Mouse (Mus musculus) adrenal gland, postnatal 25 days (tissue): Measurements from ENCODE around the gene Kctd19. TPM values are rescaled to one million over a fixed set of nuclear protein-coding genes. Genes with fewer than 3 reads are reported as not detected.
A peak's percentile ranks its signal among the peaks of the same experiment; 100 is the strongest.

Experiments
- DNase-seq: peaks from one replicate; pipeline ENCODE4 v3.0.0; 2021; ENCODE audit warnings: mixed read lengths
- total RNA-seq: library from RNA; stranded (reverse); gene quantifications from 2 replicates; pipeline ENCODE4 v1.2.3, GENCODE M21; 2021

Kctd19 gene
- total RNA-seq, 1 experiment from 2014 or later, result not detected

DNA sequence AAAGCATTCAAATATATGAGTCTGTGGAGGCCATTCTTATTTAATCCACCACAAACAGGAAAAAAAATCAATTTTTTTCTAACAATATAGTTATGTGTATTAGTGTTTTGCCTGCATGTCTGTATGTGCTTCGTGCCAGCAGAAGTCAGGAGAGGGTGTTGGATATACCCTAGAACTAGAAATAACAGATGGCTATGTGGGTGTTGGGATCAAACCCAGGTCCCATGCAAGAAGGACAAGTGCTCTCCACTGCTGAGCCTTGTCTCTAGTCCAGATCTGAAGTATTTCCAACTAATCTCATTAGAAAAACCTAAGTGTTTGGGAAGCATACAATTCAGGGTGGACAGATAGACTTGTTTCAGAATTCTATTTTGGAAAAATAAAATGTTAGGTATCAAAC is 8.7 kb upstream of the Kctd19 start:
- DNase-seq, result no peak

DNA sequence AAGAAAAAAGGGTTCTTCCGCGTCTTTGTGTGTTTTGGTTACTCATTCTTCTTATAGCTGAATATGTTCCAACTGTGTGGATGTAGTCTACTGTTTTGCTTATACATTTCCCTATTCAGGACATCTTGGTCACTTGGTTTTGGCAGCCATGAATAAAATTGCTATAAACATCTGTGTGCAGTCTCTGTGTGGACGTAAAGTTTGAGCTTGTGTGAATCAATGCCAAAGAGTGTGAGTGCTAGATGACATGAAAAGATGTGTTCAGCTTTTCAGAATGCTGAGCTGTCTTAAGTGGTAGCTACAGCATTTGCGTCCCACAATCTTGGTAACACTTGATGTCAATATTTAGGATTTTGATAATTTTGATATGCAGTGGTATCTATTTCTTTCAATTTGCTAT is 6.5 kb upstream of the Kctd19 start:
- DNase-seq, result no peak

DNA sequence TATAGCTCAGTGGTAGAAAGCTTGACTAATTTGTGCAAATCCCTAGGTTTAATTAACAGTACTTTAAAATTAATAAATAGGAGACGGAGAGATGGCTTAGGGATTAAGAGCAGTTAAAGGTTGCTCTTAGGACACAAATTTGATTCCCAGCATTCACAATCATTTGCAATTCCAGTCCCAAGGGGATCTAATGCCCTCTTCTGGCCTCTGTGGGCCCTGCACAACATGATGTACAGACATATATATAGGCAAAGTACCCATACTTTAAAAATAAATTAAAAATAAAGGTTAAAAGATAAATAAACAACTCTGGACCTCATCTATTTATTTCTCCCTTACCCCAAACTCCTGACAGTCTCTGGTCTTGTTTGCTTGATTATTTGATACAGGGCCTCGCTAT is 5.7 kb upstream of the Kctd19 start:
- no peak for DNase-seq

DNA sequence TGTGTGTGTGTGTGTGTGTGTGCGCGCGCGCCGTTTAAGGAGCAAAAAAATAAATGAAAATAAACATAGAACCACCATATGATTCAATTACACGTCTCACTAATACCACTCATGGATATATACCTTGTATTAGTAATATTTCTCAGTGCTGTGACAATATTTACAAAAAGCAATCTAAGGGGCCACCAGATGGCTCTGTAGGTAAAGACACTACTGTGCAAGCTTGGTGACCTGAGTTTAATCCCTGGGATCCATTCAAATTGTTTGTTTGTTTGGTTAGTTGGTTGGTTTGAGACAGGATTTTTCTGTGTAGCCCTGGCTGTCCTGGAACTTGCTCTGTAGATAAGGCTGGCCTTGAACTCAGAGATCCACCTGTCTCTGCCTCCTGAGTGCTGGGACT is 3.4 kb downstream of the Kctd19 start:
- no peak for DNase-seq

DNA sequence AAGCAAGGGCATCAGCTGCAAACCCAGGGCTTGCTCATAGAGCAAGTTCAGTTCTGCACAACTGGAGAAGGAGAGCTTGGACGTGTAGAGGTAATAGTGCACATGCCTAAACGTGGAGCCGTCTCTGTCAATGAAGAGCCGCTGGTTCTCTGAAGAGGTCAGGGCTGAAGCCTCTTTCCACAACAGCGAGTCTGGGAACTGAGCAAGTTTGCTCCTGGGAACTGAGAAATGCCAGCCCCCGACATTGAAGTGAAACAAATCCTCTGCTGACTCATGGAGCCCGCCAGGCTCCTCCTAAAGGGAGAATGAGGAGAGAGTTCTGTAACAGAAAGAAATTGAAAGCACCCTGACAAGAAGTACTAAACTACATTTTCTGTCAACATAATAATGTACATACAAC is 5.0 kb downstream of the Kctd19 start:
- DNase-seq, result peak; percentile 24

DNA sequence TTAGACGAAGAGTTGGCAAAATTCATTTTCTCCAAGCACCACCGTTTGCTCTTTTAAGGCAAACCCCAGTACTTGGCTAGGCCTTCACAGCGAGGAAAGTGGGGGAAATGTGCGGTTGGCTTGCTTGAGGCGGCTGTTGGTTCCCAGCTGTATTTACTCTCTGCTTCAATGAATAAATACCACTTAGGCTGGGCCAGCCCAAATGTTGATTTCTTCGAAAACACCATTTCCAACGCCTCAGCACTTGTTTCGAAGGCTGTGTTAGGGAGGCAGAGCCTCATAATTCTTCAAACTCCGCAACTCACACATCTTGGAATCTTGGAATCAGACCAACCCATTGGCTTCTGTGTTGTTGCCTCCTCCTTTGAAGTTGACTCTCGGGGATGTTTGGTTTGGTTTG is 6.9 kb downstream of the Kctd19 start:
- DNase-seq, result no peak

DNA sequence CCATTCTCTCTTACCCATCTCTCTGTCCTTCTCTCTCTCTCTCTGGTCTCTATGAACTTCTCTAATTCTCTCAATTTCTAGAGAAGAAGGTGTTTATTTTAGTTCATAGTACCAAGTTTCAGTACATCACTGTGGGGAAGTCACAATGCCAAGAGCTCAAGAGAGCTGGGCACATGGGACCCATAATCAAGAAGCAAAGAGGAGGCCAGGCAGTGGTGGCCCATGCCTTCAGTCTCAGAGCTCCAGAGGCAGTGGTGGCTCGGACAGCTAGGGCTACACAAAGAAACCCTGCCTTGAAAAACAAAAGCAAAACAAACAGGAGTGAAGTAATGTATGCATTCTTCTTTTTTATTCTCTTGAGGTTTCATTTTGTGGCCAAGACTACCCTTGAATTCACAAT is 8.8 kb downstream of the Kctd19 start:
- DNase-seq, result no peak

DNA sequence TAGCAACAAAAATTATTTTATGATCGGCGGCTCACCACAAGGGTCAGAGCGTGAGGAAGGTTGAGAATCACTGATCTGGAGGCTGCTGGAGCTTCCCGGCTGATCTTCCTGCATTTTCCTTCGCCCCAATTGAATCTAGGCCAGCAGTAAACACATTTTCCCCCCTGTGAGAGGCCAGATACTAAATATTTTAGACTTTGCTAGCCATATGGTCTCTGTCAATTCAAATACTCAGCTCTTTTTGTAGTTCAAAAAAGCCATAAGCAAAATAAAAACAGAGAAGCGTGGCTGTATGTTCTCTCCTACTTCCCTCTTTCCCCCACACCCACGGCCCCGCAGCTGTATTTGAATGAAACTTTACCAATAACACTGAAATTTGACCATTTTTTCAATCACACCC is 9.8 kb downstream of the Kctd19 start:
- DNase-seq, result no peak

DNA sequence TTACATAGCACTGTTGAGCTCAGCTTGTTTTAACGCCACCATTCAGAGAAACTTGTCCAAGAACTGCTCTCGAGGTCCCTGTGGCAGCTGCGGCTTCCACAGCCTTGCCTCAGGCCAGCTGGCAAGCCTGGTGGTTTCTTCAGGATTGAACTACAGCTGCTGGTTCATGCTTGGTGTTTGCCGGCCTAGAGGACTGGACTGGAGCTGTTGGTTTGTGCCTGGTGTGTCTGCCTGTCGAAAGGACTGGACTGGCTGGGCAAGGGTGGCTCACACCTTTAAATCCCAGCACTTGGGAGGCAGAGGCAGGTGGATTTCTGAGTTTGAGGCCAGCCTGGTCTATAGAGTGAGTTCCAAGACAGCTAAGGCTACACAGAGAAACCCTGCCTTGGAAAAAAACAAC is 13.3 kb downstream of the Kctd19 start:
- DNase-seq, result no peak

DNA sequence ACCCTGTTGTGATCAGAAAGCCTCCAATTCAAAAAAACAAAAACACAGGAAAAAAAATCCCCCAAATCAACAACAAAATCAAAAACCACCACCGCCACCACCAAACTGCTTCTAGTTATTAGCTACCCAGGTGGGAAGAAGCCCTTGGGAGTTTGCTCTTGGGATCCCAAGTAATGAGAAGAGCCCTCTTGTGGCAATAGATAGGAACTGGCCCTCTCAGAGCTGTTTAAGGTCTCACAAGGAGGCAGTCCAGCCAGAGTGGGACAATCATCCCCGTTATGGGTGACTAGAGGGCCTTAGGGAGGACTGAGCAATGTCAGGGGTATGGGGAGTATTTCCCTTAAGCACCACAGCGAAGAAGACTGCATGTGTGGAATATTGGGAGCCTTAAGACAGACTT is 15.6 kb downstream of the Kctd19 start:
- DNase-seq, result no peak

DNA sequence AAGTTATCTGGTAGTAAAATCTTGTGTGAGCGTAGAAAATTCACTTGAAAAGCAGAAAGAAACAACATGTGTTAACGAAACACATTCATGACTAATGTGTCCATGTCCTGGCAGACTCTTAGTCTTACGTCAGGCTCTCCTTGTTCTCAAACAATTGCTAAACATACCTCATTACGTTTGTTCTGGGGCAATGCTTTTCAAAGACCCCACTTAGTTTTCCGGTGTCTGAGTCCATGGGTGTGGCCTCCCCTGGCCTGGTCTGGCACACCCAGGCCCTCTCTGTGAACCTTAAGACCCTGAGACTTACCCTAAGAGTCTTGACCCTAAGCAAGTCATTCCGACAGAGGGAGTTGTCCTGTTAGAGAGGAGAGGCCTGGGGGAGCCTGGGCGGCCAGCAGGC is 19.4 kb downstream of the Kctd19 start:
- no peak for DNase-seq

DNA sequence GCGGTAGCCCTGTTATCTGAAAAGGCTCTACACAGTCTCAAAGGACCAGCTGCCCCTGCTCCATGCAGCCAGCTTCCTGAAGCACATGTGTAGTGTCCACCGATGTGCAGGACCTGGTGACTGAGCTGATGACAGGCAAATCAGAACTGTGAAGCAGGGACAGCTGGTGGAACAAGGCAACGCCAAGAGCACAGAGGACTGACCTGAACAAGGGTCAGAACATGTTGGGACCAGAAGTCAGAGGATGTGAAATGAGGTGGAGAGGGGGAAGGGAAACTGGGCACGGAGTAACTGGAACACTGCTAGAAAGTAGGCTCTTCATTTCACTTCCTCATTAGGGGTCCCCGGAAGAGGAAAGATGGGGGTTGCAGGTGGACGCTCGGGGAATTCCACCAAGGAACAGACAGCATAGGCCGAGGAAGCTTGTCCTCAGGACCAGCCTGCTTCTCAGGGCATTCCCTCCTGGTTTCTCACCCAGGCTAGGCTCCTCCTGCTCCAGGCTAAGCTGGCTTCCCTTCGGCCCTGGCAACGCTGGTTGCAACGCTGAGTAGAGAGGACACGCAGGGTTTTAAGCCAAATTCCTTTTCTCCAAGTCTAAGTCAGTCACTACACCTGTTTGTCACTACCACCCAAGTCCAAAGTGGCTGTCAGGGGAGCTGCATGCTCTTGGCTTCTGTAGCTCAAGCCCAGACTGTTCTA is 20.1 kb downstream of the Kctd19 start:
- DNase-seq, result no peak

DNA sequence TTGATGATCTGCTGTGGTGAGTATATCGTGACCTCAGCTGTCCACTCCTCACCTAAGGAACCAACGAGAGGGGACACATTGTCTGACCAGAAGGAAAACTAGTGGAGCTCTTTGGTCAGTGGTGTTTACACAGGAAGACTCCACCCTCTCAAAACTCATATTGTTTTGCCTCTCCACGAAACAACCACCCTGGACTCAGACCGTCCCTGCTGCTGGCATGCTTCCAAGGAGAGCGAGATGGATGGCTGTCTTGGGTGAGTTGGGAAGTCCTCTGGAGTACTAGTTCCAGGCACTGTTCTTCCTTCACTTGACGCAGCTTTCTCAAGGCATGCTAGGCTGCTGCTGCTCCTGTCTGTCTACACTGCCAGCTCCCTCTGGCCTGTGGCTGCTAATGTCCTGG is 24.2 kb downstream of the Kctd19 start:
- DNase-seq, result no peak

DNA sequence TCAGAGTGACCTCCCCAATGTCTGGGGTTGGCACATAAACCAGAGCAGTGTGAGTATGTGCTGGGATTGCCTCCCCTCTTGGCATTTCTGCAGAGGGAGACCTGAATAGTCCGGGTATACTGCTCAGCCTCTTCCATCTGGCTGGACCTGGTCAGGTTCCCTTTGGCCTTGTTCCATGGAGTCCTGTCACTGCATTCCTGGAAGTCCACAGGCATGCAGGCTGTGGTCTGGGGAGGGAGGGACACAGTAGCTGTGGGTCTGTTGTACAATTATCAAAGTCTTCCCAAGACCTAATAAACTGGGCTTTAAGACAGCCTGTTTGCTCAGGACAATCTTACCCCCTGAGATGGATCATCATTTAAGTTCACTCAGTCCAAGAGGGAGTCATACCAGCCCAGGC is 26.2 kb downstream of the Kctd19 start:
- no peak for DNase-seq

DNA sequence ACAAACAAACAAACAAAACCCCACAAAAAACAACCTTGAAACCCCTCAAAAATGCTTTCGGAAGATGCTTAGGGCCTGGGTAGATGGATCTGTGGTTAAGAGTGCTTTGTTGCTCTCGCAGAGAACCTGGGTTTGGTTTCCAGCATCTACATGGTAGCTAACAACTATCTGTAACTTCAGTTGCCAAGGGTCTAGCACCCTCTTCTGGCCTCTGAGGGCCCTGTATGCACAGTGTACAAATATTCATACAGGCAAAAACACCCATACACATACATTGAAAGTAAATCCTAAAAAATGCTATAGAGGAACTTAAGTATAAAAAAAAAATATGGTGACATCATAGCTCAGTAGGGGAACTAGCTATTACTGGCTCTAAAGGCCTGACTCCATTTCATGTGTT is 29.2 kb downstream of the Kctd19 start:
- no peak for DNase-seq

DNA sequence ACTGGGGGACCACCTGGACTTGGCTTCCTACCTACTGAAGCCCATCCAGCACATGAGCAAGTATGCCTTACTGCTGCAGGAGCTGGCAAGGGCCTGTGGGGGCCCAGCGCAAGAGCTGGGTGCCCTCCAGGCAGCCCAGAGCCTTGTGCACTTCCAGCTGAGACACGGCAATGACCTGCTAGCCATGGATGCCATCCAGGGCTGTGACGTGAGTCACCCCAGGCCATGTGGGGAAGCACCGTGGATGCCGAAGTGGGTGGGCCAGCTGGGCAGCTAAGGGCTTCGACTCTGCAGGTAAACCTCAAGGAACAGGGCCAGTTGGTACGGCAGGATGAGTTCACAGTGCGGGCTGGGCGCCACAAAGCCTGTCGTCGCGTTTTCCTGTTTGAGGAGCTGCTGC is 33.0 kb downstream of the Kctd19 start:
- DNase-seq, result no peak

DNA sequence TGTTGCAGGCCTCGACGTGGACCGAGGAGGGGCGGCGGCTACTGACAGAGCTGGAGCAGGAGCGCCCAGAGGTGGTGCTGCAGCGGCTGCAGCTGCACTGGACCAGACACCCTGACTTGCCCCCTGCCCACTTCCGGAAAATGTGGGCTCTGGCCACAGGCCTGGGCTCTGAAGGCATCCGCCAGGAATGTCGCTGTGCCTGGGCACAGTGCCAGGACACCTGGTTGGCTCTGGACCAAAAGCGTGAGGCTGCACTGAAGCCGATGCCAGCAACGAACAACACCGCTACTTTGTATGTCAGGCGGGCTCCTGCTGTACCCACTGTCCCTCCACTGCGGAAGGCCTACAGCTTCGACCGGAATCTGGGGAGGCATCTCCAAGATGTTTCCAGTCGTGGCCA is 34.6 kb downstream of the Kctd19 start:
- peak; percentile 54 for DNase-seq

DNA sequence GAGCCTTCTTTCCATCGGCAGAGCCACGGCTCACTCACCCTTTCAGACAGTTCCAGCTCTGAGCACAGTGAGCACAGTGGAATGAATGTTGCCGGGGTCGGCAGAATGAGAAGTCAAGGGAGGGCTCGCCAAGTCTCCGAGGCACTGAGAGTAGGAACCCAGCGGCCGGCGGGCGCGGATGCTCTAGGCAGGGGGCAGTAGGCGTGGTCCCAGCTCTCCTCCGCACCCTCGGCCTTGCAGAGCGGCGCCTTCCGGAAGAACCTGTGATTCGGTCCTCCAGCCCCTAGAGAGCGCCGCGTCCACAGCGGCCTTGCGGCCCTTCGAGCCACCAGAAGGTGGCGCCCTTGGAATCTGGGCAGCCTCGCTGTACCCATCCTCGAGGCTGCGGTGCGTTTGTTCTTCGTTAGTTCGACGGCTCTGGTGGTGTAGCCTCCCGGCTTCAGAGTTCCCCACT is 38.8 kb downstream of the Kctd19 start:
- DNase-seq, result peak; percentile 19

DNA sequence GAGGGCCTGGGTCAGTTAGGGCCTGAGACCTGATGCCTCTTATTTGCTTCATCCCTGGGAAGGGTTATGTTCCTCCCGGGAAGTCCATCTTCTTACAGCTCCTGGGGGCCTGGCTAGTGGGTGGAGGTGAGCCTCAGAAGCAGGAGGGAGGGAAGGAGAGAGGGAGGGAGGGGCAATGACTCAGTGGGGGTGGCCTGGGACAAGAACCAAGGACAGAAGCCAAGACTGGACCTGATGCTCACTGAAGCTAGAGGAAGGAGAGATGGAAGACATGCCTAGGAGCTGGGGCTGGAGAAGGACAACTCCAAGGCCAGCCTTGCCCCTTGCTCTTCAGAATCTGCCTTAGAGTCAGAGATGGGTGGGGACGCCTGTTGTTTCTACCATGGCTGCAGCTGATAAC is 40.3 kb downstream of the Kctd19 start, which contains the start of gene Plekhg4:
Plekhg4 (plus strand) TSS at position 243 of the 400 bp plus-strand sequence.
- peak; percentile 52 for DNase-seq

DNA sequence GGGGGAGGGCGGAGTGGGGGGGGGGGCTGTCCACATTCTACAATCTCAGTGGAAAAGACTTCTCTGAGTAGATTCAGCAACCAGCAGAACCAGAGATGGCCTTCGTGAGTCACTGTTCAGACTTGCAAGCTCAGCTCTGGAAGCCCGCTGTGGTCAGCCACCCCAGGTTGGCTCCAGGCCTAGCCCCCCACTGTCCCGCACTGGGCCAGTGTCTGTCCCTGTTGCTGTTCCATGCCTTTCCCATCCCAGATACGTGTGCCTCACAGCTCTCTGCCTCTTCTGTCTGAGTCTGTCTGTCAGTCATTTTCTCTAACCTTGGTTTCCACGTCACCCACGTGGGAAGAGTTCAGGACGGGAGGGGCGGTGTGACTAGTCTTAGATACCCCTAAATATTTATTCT is 40.8 kb downstream of the Kctd19 start:
- peak; percentile 40 for DNase-seq

DNA sequence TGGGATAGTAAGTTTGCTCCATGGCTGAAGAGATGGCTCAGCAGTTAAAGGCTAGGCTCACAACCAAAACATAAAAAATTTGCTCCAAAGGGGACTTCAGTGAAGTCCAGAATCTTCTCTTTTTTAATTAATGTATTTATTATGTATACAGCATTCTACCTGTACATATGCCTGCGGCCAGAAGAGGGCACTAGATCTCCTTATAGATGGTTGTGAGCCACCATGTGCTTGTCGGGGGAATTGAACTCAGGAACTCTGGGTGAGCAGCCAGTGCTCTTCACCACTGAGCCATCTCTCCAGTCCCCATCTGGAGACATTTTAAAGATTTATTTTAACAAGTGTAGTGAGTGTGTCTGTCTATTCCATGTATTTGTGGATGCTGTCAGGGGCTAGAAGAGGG is 46.2 kb downstream of the Kctd19 start:
- no peak for DNase-seq

DNA sequence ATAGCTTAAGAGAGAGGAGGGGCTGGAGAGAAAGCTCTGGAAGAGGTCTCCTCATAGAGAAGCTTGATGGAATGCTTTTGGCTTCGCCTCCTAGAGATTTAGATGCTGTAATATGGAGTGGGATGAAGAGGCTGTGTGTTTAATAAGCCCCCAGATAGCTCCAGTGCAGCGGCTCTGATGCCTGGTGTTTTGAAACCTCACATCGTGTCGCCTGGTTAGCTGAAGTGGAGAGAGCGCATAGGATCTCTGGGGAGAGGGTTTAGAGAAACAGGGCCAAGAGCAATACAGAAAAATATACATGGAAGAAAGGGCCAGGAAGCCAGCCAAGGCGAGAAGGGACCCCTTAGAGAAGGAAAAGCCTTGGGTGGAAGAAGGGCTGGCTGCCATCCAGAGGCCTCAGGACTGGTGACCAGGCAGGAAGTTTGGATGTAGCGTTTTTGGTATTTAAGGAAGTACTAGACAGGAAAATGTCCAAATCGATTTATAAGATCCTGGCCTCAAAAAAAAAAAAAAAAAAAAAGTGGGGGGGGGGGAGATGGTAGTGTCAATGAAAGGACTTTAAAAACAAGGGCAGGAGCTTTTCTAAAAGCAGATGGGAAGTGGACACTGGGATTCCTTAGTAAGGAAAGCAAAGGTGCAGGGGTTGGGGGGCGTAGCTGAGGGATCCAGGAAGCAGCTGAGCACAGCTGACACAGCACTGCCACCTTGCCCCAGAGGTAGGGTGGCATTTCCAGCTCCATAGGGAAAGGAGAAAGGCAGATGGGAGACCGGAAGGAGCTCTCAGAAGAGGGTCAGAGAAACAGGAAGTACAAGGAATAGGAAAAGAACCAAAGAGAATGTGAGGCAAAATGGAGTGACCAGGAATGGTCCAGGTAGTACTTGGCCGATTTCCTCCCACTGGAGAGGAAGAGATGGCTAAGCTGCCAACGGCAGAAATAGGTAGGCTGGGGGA is 51.3 kb downstream of the Kctd19 start:
- peak; percentile 36 for DNase-seq

DNA sequence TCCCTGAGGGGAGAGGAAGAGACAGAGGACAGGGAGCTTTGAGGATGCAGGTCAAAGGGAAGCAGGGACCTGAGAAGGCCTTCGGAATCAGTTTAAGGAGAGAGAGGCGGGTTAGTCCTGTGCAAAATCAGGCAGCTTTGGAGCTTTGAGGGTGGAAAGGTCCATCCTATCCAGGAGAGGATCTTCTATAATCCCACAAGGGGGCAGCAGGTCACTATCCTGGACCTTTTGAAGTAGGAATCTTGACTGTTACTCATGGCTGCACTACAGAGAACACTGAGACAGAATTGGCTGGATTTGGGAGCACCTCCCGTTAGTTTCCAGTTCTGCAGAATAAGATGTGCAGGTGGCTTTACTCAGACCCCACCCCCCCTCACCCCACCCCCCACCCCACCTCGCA is 53.7 kb downstream of the Kctd19 start:
- no peak for DNase-seq

DNA sequence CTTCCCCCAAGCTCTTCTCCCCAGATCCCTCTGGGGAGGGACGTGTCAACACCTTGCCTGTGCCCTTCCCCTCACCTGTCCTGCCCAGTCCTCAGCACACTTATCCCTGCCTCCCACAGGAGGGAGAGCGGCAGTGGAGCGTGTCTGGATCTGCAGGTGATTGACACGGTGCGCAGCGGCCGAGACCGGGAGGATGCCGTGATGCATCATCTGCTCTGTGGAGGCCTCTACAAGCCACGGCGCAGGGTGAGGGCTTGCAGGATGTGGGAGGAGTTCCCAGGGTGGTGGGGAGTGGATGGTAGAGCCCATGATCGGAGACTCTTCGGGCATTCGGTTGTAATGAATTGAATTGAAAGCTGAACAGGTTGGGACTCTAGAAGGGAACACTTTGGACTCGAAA is 54.1 kb downstream of the Kctd19 start:
- DNase-seq, result no peak
